ENCODE assay signal across 18 mouse cellular contexts in genomic region chrX:155511409-155511808, GRCm38 (mm10).
"Had no signal": no experiment of that assay in that cellular context is flagged by ENCODE, and none has a peak within 500 bp of the region (broad histone marks: within the 10 kb centered on the region; RNA-seq: fewer than 3 reads in every experiment).

No protein-coding gene starts in this region.

- DNase-seq: gastrocnemius, adult 2 months; gastrocnemius, postnatal 10 days; gastrocnemius, postnatal 25 days; heart, adult 11 months; heart, adult 2 months; heart, postnatal 14 days; heart, postnatal 4 days; kidney, adult 18-20 months; kidney, adult 8-10 months; kidney, postnatal 10 days; kidney, postnatal 25 days; kidney, postnatal 4 days; liver; liver, embryonic 13.5 days had no signal

- ATAC-seq: hindbrain, embryonic 16.5 days; inflammation-experienced regulatory T-cells, adult 6 months; intestine, embryonic 15.5 days; intestine, postnatal 0 days had no signal
